Mouse (Mus musculus) embryonic facial prominence, embryonic 15.5 days (tissue): Measurements from ENCODE around the gene Apbb1ip. TPM values are rescaled to one million over a fixed set of nuclear protein-coding genes. Genes with fewer than 3 reads are reported as not detected.

ENCODE experiments used
- ATAC-seq: fragments of 200-750 bp; cut with Nextera tagmentation; 2 replicates; pipeline ENCODE4 v1.8.0; 2017; ENCODE audit warnings: low read depth, moderate TSS enrichment; ENCODE audit not compliant: insufficient number of reproducible peaks, low FRiP score, low TSS enrichment
- H3K27ac ChIP-seq: fragments of 300-500 bp; sonication (generic); replicated peaks from 2 replicates; pipeline ENCODE4 v1.5.1; 2015; ENCODE audit warnings: mild to moderate bottlenecking, inconsistent platforms
- H3K27me3 ChIP-seq: fragments of 300-500 bp; sonication (generic); 2 replicates; pipeline ENCODE4 v1.6.1; 2015; ENCODE audit warnings: inconsistent platforms
- H3K36me3 ChIP-seq: fragments of 300-500 bp; sonication (generic); 2 replicates; pipeline ENCODE4 v1.6.1; 2015; ENCODE audit warnings: mild to moderate bottlenecking, inconsistent platforms
- H3K4me1 ChIP-seq: fragments of 300-500 bp; sonication (generic); 2 replicates; pipeline ENCODE4 v1.6.1; 2015; ENCODE audit warnings: inconsistent platforms
- H3K4me2 ChIP-seq: fragments of 300-500 bp; sonication (generic); replicated peaks from 2 replicates; pipeline ENCODE4 v1.6.1; 2015; ENCODE audit warnings: mild to moderate bottlenecking, inconsistent platforms
- H3K4me3 ChIP-seq: fragments of 300-500 bp; sonication (generic); replicated peaks from 2 replicates; pipeline ENCODE4 v1.5.1; 2015; ENCODE audit warnings: mild to moderate bottlenecking, inconsistent platforms
- H3K9ac ChIP-seq: fragments of 300-500 bp; sonication (generic); 2 replicates; pipeline ENCODE4 v1.6.1; 2015; ENCODE audit warnings: inconsistent platforms
- H3K9me3 ChIP-seq: fragments of 300-500 bp; sonication (generic); replicated peaks from 2 replicates; pipeline ENCODE4 v1.6.1; 2016; ENCODE audit warnings: inconsistent platforms
- WGBS: fragments of 180-500 bp; shearing (Covaris S2); methylation state at CpG from one replicate; pipeline ENCODE4 v1.1.7; 2015; 5-methylcytosine and 5-hydroxymethylcytosine counted together
- polyA plus RNA-seq: library from polyadenylated mRNA; unstranded; fragments of >200 nt; fragmentation: Nextera tagmentation; extraction: Ambion mirVana; gene quantifications from 2 replicates; pipeline ENCODE4 v1.2.1, GENCODE M21; 2015

The Apbb1ip gene
- polyA plus RNA-seq, 1 experiment from 2014 or later, result 3.0 TPM

DNA sequence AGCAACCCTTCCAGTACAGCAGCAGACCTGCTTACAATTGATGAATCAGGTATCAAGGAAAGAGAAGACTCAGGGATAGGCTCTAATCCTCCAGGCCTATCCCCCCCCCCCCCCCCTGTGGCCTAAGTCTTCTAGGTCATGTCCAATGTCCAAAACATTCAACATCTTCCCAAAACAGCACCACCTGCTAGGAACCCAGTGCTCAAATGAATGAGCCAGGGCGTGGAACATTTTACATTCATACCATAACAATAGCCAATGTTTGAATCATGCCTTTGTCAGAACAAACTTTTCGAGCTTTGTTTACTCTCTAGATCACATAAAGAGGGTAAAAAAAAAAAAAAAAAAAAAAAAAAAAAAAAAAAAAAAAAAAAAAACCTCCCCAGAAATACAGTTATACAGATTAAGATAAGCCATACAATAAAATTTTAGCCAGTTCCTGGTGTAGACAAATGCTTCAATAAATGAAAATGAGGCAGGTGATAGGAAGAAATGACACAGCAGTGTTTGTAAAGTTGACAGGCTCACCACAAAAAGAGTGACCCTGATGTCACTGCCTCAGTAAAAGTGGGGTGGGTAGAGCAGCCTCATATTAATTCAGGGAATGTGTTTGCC lies 20.3 kb upstream of the Apbb1ip start:
- Histone ChIP-seq H3K4me2 (no peak overlapping the region), H3K27ac (no peak overlapping the region), H3K9me3 (no peaks in the 10 kb centered on the region), H3K27me3 (no peaks in the 10 kb centered on the region), H3K4me1 (no peaks in the 10 kb centered on the region), H3K36me3 (no peaks in the 10 kb centered on the region), H3K9ac (no peak overlapping the region), H3K4me3 (no peak overlapping the region)
- WGBS, result 74% methylated on average over 2 of the region's 2 CpGs
- ATAC-seq, result no peak

GRCm38 (mm10) chr2:22754222-22754824 lies 19.6 kb upstream of the Apbb1ip start:
- H3K4me2 ChIP-seq, result no peak overlapping the region
- no peak overlapping the region for H3K4me3 ChIP-seq
- no peak overlapping the region for H3K9ac ChIP-seq
- no peaks in the 10 kb centered on the region for H3K9me3 ChIP-seq
- H3K36me3 ChIP-seq, result no peaks in the 10 kb centered on the region
- no peaks in the 10 kb centered on the region for H3K4me1 ChIP-seq
- no peaks in the 10 kb centered on the region for H3K27me3 ChIP-seq
- 71% methylated on average over 4 of the region's 4 CpGs for WGBS
- no peak for ATAC-seq
- no peak overlapping the region for H3K27ac ChIP-seq

- Histone ChIP-seq H3K4me2 (no peak overlapping the region), H3K9ac (no peak overlapping the region), H3K36me3 (no peaks in the 10 kb centered on the region), H3K27ac (no peak overlapping the region), H3K4me3 (no peak overlapping the region), H3K27me3 (no peaks in the 10 kb centered on the region), H3K9me3 (no peaks in the 10 kb centered on the region), H3K4me1 (no peaks in the 10 kb centered on the region)
- 83% methylated on average over 6 of the region's 6 CpGs for WGBS
- ATAC-seq, result peak; percentile 51; the same call in 1 of the 2 replicates
These were observed 18.3 kb upstream of the Apbb1ip start for GRCm38 (mm10) chr2:22755561-22755960.

DNA sequence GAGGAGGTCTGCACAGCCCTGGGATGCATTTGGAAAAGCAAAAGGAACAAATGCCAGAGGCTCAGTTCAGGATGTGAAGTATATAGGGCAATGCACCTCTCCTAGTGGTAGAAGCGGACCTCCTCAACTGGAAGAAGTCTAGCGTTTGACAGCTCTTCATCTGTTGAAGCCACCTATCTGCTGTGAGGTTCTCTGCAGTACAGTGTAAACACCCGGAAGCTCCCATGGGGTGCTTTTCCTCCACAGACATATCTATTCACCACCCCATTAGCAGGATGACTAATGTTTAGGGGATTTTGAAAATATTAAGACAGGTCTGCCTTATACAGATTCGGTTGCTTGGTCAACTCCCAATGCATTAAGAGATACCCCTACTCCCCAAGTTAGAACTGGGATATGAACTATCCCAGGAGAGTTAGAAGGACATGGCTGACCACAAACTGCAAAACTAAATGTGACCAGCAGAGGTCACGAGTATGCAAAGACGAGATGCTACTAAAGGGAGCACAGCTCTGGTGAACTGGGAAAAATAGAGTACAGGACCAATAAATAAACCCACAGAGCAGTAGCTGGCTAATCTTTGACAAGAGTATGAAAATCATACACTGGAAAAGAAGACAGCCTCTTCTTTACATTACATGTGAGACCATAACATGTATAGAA lies 15.5 kb upstream of the Apbb1ip start:
- H3K9ac ChIP-seq, result no peak overlapping the region
- no peaks in the 10 kb centered on the region for H3K4me1 ChIP-seq
- ATAC-seq, result no peak
- H3K4me3 ChIP-seq, result no peak overlapping the region
- H3K27ac ChIP-seq, result no peak overlapping the region
- no peak overlapping the region for H3K4me2 ChIP-seq
- H3K9me3 ChIP-seq, result no peaks in the 10 kb centered on the region
- WGBS, result 31% methylated on average over 6 of the region's 6 CpGs
- no peaks in the 10 kb centered on the region for H3K27me3 ChIP-seq
- no peaks in the 10 kb centered on the region for H3K36me3 ChIP-seq

DNA sequence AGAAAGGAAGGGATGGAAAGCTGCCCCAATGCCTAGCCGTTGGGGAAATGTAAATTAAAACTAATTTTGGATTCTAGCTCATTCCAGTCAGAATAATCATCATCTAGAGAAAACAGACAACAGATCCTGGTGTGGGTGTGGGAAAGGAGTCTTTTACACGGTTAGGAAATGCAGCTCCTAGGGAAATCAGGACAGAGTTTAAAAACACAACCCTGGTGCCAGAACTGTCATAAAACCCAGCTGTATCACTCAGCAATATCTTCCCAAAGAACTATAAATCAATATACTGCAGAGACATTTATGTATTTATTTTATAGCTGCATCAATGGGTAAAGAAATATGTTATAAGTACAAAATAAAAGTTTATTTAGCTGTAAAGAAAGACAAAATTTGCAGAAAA lies 13.4 kb upstream of the Apbb1ip start:
- ATAC-seq, result no peak
- no peaks in the 10 kb centered on the region for H3K36me3 ChIP-seq
- 40% methylated on average over 2 of the region's 2 CpGs for WGBS
- no peak overlapping the region for H3K4me2 ChIP-seq
- H3K4me3 ChIP-seq, result no peak overlapping the region
- H3K9ac ChIP-seq, result no peak overlapping the region
- no peak overlapping the region for H3K27ac ChIP-seq
- H3K27me3 ChIP-seq, result no peaks in the 10 kb centered on the region
- H3K4me1 ChIP-seq, result no peaks in the 10 kb centered on the region
- H3K9me3 ChIP-seq, result no peaks in the 10 kb centered on the region

DNA sequence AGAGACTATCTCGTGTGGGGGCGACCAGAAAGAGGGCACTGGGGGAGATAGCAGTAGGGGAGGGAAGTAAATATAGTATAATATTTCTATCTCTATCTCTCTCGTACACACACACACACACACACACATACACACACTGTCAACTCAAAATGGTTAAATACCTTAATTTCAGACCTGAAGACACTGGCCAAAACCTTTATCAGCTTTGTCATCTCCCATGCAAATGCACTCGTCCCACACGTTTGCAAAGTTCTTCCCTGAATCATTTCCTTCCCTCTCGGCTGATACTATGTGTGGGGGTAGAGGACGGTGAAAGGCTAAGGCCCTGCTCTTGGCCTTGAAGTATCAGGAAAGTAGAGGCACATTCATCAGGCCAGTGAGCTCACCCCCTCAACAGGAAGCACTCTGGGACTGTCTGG lies 12.8 kb upstream of the Apbb1ip start:
- Histone ChIP-seq H3K27ac (no peak overlapping the region), H3K36me3 (no peaks in the 10 kb centered on the region), H3K9me3 (no peaks in the 10 kb centered on the region), H3K27me3 (no peaks in the 10 kb centered on the region), H3K9ac (no peak overlapping the region), H3K4me3 (no peak overlapping the region), H3K4me1 (no peaks in the 10 kb centered on the region), H3K4me2 (no peak overlapping the region)
- no peak for ATAC-seq
- 62% methylated on average over 7 of the region's 7 CpGs for WGBS

GRCm38 (mm10) chr2:22764774-22765387 lies 9.0 kb upstream of the Apbb1ip start:
- Histone ChIP-seq H3K27me3 (no peaks in the 10 kb centered on the region), H3K4me2 (no peak overlapping the region), H3K9me3 (no peaks in the 10 kb centered on the region), H3K4me1 (no peaks in the 10 kb centered on the region), H3K36me3 (no peaks in the 10 kb centered on the region), H3K4me3 (no peak overlapping the region), H3K9ac (no peak overlapping the region), H3K27ac (no peak overlapping the region)
- ATAC-seq, result no peak
- WGBS, result 40% methylated on average over 5 of the region's 5 CpGs

DNA sequence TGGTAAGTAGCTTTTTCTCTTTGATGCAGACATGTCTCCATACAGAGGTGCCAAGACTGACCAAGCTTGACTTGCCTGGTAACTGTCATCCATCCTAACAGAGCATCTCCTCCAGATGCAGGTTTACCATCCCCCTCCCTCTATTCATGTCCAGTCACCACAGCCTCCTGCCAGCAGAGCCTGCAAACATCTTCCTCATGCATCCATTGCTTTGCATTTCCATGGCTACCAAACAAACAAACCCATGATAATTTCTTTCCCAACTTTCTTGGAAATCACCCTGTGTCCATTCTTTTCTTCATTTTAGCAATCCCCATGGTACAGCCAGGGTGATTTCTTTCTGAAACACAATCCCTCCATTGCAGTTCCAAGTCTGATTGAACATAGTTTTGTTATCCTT lies 2.6 kb upstream of the Apbb1ip start:
- H3K9me3 ChIP-seq, result no peaks in the 10 kb centered on the region
- no peak for ATAC-seq
- no peak overlapping the region for H3K9ac ChIP-seq
- H3K36me3 ChIP-seq, result no peaks in the 10 kb centered on the region
- peaks cover 12% of the 10 kb centered on the region; the same call in 1 of the 2 replicates for H3K4me1 ChIP-seq
- no peak overlapping the region for H3K27ac ChIP-seq
- H3K4me3 ChIP-seq, result no peak overlapping the region
- no peaks in the 10 kb centered on the region; the same call in 1 of the 2 replicates for H3K27me3 ChIP-seq
- H3K4me2 ChIP-seq, result no peak overlapping the region

- ATAC-seq, result peak; percentile 73
- peaks cover 12% of the 10 kb centered on the region; the same call in 1 of the 2 replicates for H3K4me1 ChIP-seq
- H3K36me3 ChIP-seq, result no peaks in the 10 kb centered on the region
- peak overlapping the region; percentile 75 for H3K4me2 ChIP-seq
- H3K9ac ChIP-seq, result peak overlapping the region; percentile 6; the same call in 1 of the 2 replicates
- H3K27ac ChIP-seq, result 0 out of 2 replicates have a peak overlapping the region, but pooled peaks have one; percentile 28
- no peaks in the 10 kb centered on the region; the same call in 1 of the 2 replicates for H3K27me3 ChIP-seq
- H3K9me3 ChIP-seq, result no peaks in the 10 kb centered on the region
- WGBS, result under 1% methylated on average over 28 of the region's 28 CpGs
- H3K4me3 ChIP-seq, result peak overlapping the region; percentile 42
These were observed 372 bp downstream of the Apbb1ip start for GRCm38 (mm10) chr2:22774181-22774751.

- Histone ChIP-seq H3K4me1 (peaks cover 12% of the 10 kb centered on the region; the same call in 1 of the 2 replicates), H3K4me3 (peak overlapping the region; percentile 15), H3K9me3 (no peaks in the 10 kb centered on the region), H3K27me3 (no peaks in the 10 kb centered on the region; the same call in 1 of the 2 replicates), H3K27ac (no peak overlapping the region), H3K4me2 (peak overlapping the region; percentile 75), H3K36me3 (no peaks in the 10 kb centered on the region), H3K9ac (no peak overlapping the region)
- no peak for ATAC-seq
- 31% methylated on average over 8 of the region's 8 CpGs for WGBS
These were observed 1.3 kb downstream of the Apbb1ip start for GRCm38 (mm10) chr2:22775213-22775612.

- Histone ChIP-seq H3K9me3 (no peaks in the 10 kb centered on the region), H3K4me3 (no peak overlapping the region), H3K4me2 (peak overlapping the region; percentile 75; the same call in 1 of the 2 replicates), H3K27ac (no peak overlapping the region), H3K4me1 (peaks cover 12% of the 10 kb centered on the region; the same call in 1 of the 2 replicates), H3K9ac (no peak overlapping the region), H3K36me3 (no peaks in the 10 kb centered on the region), H3K27me3 (no peaks in the 10 kb centered on the region; the same call in 1 of the 2 replicates)
- WGBS, result 13% methylated on average over 3 of the region's 3 CpGs
- no peak for ATAC-seq
These were observed 1.8 kb downstream of the Apbb1ip start for GRCm38 (mm10) chr2:22775681-22776080.
